Mouse (Mus musculus): ENCODE measurements around the gene Rpusd4. TPM values are rescaled to one million over a fixed set of nuclear protein-coding genes. Genes with fewer than 3 reads are reported as not detected.
A peak's percentile ranks its signal among the peaks of the same experiment; 100 is the strongest.

Rpusd4 gene
- total and polyA plus RNA-seq, 3 experiments = 6.5 to 18.3 (median 15.0) TPM

DNA sequence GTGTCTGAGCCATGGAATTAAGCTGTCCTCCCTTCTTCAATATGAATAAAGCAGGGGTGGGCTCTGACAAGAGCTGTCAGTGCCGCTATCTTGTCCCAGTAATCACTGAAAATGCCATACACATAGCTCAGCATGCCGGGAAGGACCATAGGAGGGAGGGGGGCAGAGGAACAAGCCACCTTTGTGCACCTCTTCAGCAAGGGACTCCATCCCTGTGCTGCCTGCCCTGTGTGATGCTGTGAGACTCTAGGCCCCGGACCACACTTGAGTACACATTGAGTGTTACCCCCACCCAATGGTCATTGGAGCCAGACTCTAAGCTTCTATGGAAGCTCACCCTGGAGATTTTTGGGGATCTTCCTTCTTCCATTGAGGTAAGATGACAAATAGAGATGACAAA, 18.7 kb downstream of the Rpusd4 start:
- DNase-seq = no peak

GRCm38 (mm10) chr9:35289992-35290391, 22.3 kb downstream of the Rpusd4 start:
- DNase-seq = no peak

GRCm38 (mm10) chr9:35290417-35290816, 22.8 kb downstream of the Rpusd4 start:
- DNase-seq = no peak

GRCm38 (mm10) chr9:35290916-35291315, 23.3 kb downstream of the Rpusd4 start:
- DNase-seq = no peak

DNA sequence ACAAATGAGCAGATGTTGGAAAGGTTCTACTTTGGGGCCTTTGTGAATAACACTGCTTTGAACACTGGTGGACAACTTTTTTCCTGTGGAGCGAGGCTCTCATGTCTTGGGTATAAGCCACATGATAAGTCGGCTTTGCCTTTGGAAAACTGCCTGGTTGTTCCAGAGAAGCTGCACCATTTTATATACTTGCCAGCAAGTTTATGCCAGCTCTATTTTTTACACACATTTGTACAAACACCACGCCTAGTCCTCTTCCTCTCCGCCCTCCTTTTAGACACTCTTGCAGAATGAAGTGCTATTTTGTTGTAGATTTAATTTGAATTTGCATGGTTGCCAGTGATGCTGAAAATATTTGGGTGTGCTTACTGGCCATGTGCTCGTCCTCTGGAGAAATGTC, 25.8 kb downstream of the Rpusd4 start:
- no peak for DNase-seq

- no peak for DNase-seq
Observed at GRCm38 (mm10) chr9:35297791-35298190, 30.1 kb downstream of the Rpusd4 start.

- no peak for DNase-seq
Observed at GRCm38 (mm10) chr9:35302172-35302571, 34.5 kb downstream of the Rpusd4 start.

DNA sequence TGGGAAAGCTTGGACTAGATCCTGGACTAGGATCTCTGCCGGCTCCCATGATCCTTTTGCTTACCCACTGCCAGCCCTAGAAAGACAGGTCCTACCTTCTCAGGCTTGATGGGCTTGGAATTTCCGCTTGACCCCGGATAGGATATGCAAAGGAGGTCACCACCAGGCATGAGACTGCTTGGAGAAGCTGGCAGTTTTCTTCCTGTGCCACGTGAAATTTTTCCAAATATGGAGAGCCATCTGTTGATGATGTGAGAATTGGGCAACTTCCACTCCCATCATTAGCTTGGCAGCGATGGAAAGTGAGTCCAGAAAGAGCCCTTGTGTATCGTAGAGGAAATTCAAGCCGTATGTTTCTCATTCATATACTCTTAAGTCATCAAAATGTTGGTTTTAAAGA, 39.8 kb downstream of the Rpusd4 start:
- no peak for DNase-seq

GRCm38 (mm10) chr9:35310377-35310776, 42.7 kb downstream of the Rpusd4 start:
- DNase-seq = no peak

DNA sequence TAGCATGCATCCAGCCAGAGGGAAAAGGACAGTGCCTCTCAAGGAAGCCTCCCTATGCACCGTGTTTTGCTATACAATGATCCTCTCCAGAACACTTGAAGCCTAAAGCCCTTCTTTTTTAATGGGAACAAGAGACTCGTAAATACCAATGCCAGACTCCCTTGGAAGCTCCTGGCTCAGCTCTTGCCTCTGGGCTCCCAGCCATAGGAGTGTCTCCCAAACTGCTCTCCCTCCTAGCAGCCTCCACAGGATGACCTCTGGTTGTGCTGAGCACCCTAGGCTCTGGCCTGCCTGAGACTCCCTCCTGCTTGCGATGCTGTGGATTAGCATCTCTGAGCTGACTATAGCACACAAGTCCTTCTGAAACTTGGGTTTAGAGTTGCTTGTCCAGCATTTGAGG, 44.9 kb downstream of the Rpusd4 start:
- peak; percentile 21 for DNase-seq

GRCm38 (mm10) chr9:35313601-35314000, 45.9 kb downstream of the Rpusd4 start:
- no peak for DNase-seq

- no peak for DNase-seq
Observed at GRCm38 (mm10) chr9:35314254-35314653, 46.6 kb downstream of the Rpusd4 start.

DNA sequence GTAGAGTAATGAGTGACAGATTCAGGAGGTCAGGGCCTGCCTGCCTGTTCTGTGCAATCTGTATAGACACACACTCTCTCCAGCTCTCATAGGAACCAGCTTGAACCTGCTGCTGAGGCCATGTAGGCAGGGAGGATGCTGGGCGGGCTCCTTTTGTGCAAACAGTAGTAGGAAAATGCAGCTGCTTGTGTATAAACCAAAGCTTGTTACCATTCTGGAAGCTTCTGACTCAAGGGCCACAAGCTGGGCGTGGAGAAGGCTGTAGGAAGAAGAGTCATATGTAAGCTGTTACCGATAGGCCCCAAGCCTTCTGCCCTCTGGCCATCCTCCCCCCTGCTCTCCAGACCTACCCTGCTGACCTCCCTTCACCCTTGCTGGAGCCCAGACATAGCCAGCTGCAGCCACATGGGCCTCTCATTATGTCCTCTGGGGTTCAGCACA, 49.1 kb downstream of the Rpusd4 start:
- no peak for DNase-seq

- no peak for DNase-seq
Observed at GRCm38 (mm10) chr9:35317233-35317980, 49.7 kb downstream of the Rpusd4 start.

GRCm38 (mm10) chr9:35318537-35319172, 51.0 kb downstream of the Rpusd4 start:
- DNase-seq = peak; percentile 40

DNA sequence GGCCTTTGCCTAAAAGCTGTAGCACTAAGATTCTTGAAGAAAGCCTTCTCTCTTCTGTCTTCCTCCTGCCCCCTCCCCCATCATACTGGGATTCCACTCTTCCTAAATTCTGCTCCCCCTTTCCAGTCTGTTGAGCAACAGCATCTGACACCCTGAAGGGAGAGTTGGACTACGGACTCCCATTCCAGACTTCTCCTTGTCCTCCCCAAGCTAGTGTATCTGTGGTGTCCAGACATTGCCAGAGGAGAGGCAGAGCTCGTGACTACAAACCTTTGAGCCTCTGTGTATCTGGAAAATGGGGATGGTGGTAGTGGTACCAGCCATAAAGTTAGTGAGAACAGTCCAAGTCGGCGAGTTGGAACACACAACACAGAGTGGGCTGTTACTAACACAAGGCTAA, 52.6 kb downstream of the Rpusd4 start:
- DNase-seq = no peak

- no peak for DNase-seq
Observed at GRCm38 (mm10) chr9:35323974-35324373, 56.3 kb downstream of the Rpusd4 start.

- DNase-seq = no peak
Observed at GRCm38 (mm10) chr9:35324571-35324970, 56.9 kb downstream of the Rpusd4 start.

DNA sequence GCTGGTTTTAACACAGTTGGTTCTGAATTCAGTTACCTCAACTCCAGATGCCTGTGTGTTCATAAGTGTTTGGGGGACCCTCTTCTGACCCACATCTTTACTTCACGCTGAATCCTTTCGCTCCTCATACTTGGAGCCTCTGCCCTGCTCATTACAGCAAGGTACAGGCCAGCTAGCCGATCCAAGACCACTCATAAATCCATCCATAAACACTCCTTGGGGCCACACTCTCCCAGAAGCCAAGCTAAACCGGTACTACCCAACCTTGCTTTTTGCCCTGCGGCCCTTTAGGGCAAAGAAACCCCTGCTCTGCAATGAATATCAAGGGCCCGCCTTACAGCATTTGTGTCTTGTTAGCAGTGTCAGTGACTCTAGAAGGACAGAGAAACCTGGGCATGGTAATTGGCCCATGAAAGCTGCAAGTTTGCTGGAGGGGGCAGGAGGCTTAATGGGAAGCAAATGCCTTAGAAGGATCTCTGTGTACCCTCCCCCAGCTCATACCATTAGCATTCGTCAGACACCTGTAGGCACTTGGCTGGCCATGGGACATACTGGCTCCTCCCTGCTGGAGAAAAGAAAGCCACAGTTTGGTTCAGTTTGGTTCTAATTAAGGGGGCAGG, 59.1 kb downstream of the Rpusd4 start:
- DNase-seq = no peak

Data from adrenal gland, adult 2 months (tissue).